Mouse (Mus musculus): ENCODE data around the gene Ghitm. TPM values are rescaled to one million over a fixed set of nuclear protein-coding genes. Genes with fewer than 3 reads are reported as not detected.

Ghitm gene
- polyA plus RNA-seq, 1 experiment from 2014 or later: 236 TPM

GRCm38 (mm10) chr14:37109975-37110374, 25.1 kb downstream of the Ghitm start:
- ATAC-seq: no peak
- no peak overlapping the region for H3K27ac ChIP-seq (ENCODE audit: low read depth, low read length)
- no peaks in the 10 kb centered on the region for H3K9me3 ChIP-seq (ENCODE audit: control insufficient read depth, low read length)
- H3K9ac ChIP-seq (ENCODE audit: low read depth, low read length): no peak overlapping the region
- no peaks in the 10 kb centered on the region for H3K27me3 ChIP-seq (replicated peaks; ENCODE audit: control insufficient read depth, insufficient read depth, low read length)
- no peaks in the 10 kb centered on the region for H3K4me1 ChIP-seq (ENCODE audit: control insufficient read depth, insufficient read depth, low read depth, low read length)
- 76% methylated on average over 9 of the region's 9 CpGs for WGBS
- no peaks in the 10 kb centered on the region for H3K36me3 ChIP-seq (ENCODE audit: control insufficient read depth, insufficient read depth, low read length)
- no peak overlapping the region for H3K4me3 ChIP-seq (ENCODE audit: low read length)
- H3K4me2 ChIP-seq (ENCODE audit: low read length): no peak overlapping the region

GRCm38 (mm10) chr14:37109460-37109859, 25.6 kb downstream of the Ghitm start:
- 87% methylated on average over 8 of the region's 8 CpGs for WGBS

GRCm38 (mm10) chr14:37105846-37106245, 29.2 kb downstream of the Ghitm start:
- Histone ChIP-seq H3K27me3 (replicated peaks; ENCODE audit: control insufficient read depth, insufficient read depth, low read length) (no peaks in the 10 kb centered on the region), H3K4me3 (ENCODE audit: low read length) (no peak overlapping the region), H3K36me3 (ENCODE audit: control insufficient read depth, insufficient read depth, low read length) (no peaks in the 10 kb centered on the region), H3K9ac (ENCODE audit: low read depth, low read length) (no peak overlapping the region), H3K4me1 (ENCODE audit: control insufficient read depth, insufficient read depth, low read depth, low read length) (no peaks in the 10 kb centered on the region), H3K4me2 (ENCODE audit: low read length) (no peak overlapping the region), H3K9me3 (ENCODE audit: control insufficient read depth, low read length) (no peaks in the 10 kb centered on the region), H3K27ac (ENCODE audit: low read depth, low read length) (no peak overlapping the region)
- ATAC-seq: peak; percentile 43; the same call in 1 of the 2 replicates
- WGBS: 34% methylated on average over 7 of the region's 7 CpGs

More at GRCm38 (mm10) chr14:37109460-37109859, 25.6 kb downstream of the Ghitm start:
- no peak for ATAC-seq
- no peak overlapping the region for H3K4me3 ChIP-seq (ENCODE audit: low read length)
- no peaks in the 10 kb centered on the region for H3K4me1 ChIP-seq (ENCODE audit: control insufficient read depth, insufficient read depth, low read depth, low read length)
- H3K36me3 ChIP-seq (ENCODE audit: control insufficient read depth, insufficient read depth, low read length): no peaks in the 10 kb centered on the region
- H3K9ac ChIP-seq (ENCODE audit: low read depth, low read length): no peak overlapping the region
- H3K27ac ChIP-seq (ENCODE audit: low read depth, low read length): no peak overlapping the region
- H3K9me3 ChIP-seq (ENCODE audit: control insufficient read depth, low read length): no peaks in the 10 kb centered on the region
- H3K27me3 ChIP-seq (replicated peaks; ENCODE audit: control insufficient read depth, insufficient read depth, low read length): no peaks in the 10 kb centered on the region
- H3K4me2 ChIP-seq (ENCODE audit: low read length): no peak overlapping the region

GRCm38 (mm10) chr14:37104747-37105146, 30.3 kb downstream of the Ghitm start:
- 65% methylated on average over 5 of the region's 5 CpGs for WGBS
- Histone ChIP-seq H3K9ac (ENCODE audit: low read depth, low read length) (no peak overlapping the region), H3K4me2 (ENCODE audit: low read length) (no peak overlapping the region), H3K4me3 (ENCODE audit: low read length) (no peak overlapping the region), H3K27me3 (replicated peaks; ENCODE audit: control insufficient read depth, insufficient read depth, low read length) (no peaks in the 10 kb centered on the region), H3K4me1 (ENCODE audit: control insufficient read depth, insufficient read depth, low read depth, low read length) (no peaks in the 10 kb centered on the region), H3K36me3 (ENCODE audit: control insufficient read depth, insufficient read depth, low read length) (no peaks in the 10 kb centered on the region), H3K9me3 (ENCODE audit: control insufficient read depth, low read length) (no peaks in the 10 kb centered on the region), H3K27ac (ENCODE audit: low read depth, low read length) (no peak overlapping the region)
- ATAC-seq: no peak

GRCm38 (mm10) chr14:37102484-37102883, 32.6 kb downstream of the Ghitm start:
- WGBS: 76% methylated on average over 3 of the region's 3 CpGs
- Histone ChIP-seq H3K4me1 (ENCODE audit: control insufficient read depth, insufficient read depth, low read depth, low read length) (peaks cover 5% of the 10 kb centered on the region), H3K4me2 (ENCODE audit: low read length) (no peak overlapping the region), H3K4me3 (ENCODE audit: low read length) (no peak overlapping the region), H3K9ac (ENCODE audit: low read depth, low read length) (no peak overlapping the region), H3K27ac (ENCODE audit: low read depth, low read length) (no peak overlapping the region), H3K27me3 (replicated peaks; ENCODE audit: control insufficient read depth, insufficient read depth, low read length) (no peaks in the 10 kb centered on the region), H3K9me3 (ENCODE audit: control insufficient read depth, low read length) (no peaks in the 10 kb centered on the region), H3K36me3 (ENCODE audit: control insufficient read depth, insufficient read depth, low read length) (no peaks in the 10 kb centered on the region)
- no peak for ATAC-seq

- no peak overlapping the region for H3K9ac ChIP-seq (ENCODE audit: low read depth, low read length)
- H3K4me2 ChIP-seq (ENCODE audit: low read length): no peak overlapping the region
- H3K4me3 ChIP-seq (ENCODE audit: low read length): no peak overlapping the region
- H3K27ac ChIP-seq (ENCODE audit: low read depth, low read length): no peak overlapping the region
- no peak for ATAC-seq
- H3K9me3 ChIP-seq (ENCODE audit: control insufficient read depth, low read length): no peaks in the 10 kb centered on the region
- H3K36me3 ChIP-seq (ENCODE audit: control insufficient read depth, insufficient read depth, low read length): no peaks in the 10 kb centered on the region
- peaks cover 5% of the 10 kb centered on the region for H3K4me1 ChIP-seq (ENCODE audit: control insufficient read depth, insufficient read depth, low read depth, low read length)
- H3K27me3 ChIP-seq (replicated peaks; ENCODE audit: control insufficient read depth, insufficient read depth, low read length): no peaks in the 10 kb centered on the region
- 78% methylated on average over 5 of the region's 5 CpGs for WGBS
These were observed 33.5 kb downstream of the Ghitm start for GRCm38 (mm10) chr14:37101531-37101930.

GRCm38 (mm10) chr14:37097956-37098530, 37.0 kb downstream of the Ghitm start, which contains the start of gene Cdhr1:
Gene Cdhr1, minus strand, starts transcription at chr14:37098347.
- Histone ChIP-seq H3K4me1 (ENCODE audit: control insufficient read depth, insufficient read depth, low read depth, low read length) (peaks cover 5% of the 10 kb centered on the region), H3K36me3 (ENCODE audit: control insufficient read depth, insufficient read depth, low read length) (no peaks in the 10 kb centered on the region), H3K4me2 (ENCODE audit: low read length) (peak within 1 kb of the TSS; percentile 92), H3K9ac (ENCODE audit: low read depth, low read length) (peak within 1 kb of the TSS; percentile 69), H3K9me3 (ENCODE audit: control insufficient read depth, low read length) (no peaks in the 10 kb centered on the region), H3K27me3 (replicated peaks; ENCODE audit: control insufficient read depth, insufficient read depth, low read length) (no peaks in the 10 kb centered on the region), H3K27ac (ENCODE audit: low read depth, low read length) (no peak within 1 kb of the TSS), H3K4me3 (ENCODE audit: low read length) (peak within 1 kb of the TSS; percentile 48)
- under 1% methylated on average over 30 of the region's 30 CpGs for WGBS
- peak; percentile 79 for ATAC-seq

GRCm38 (mm10) chr14:37095556-37095955, 39.5 kb downstream of the Ghitm start:
- Histone ChIP-seq H3K4me3 (ENCODE audit: low read length) (no peak overlapping the region), H3K4me1 (ENCODE audit: control insufficient read depth, insufficient read depth, low read depth, low read length) (peaks cover 5% of the 10 kb centered on the region), H3K9me3 (ENCODE audit: control insufficient read depth, low read length) (no peaks in the 10 kb centered on the region), H3K27ac (ENCODE audit: low read depth, low read length) (no peak overlapping the region), H3K27me3 (replicated peaks; ENCODE audit: control insufficient read depth, insufficient read depth, low read length) (no peaks in the 10 kb centered on the region), H3K36me3 (ENCODE audit: control insufficient read depth, insufficient read depth, low read length) (no peaks in the 10 kb centered on the region), H3K4me2 (ENCODE audit: low read length) (no peak overlapping the region), H3K9ac (ENCODE audit: low read depth, low read length) (no peak overlapping the region)
- ATAC-seq: no peak
- WGBS: 89% methylated on average over 4 of the region's 4 CpGs

- peak; percentile 43; the same call in 1 of the 2 replicates for ATAC-seq
- Histone ChIP-seq H3K4me1 (ENCODE audit: control insufficient read depth, insufficient read depth, low read depth, low read length) (peaks cover 5% of the 10 kb centered on the region), H3K9ac (ENCODE audit: low read depth, low read length) (no peak overlapping the region), H3K36me3 (ENCODE audit: control insufficient read depth, insufficient read depth, low read length) (no peaks in the 10 kb centered on the region), H3K4me2 (ENCODE audit: low read length) (no peak overlapping the region), H3K27me3 (replicated peaks; ENCODE audit: control insufficient read depth, insufficient read depth, low read length) (no peaks in the 10 kb centered on the region), H3K4me3 (ENCODE audit: low read length) (no peak overlapping the region), H3K27ac (ENCODE audit: low read depth, low read length) (no peak overlapping the region), H3K9me3 (ENCODE audit: control insufficient read depth, low read length) (no peaks in the 10 kb centered on the region)
- WGBS: 47% methylated on average over 6 of the region's 6 CpGs
These were observed 40.6 kb downstream of the Ghitm start for GRCm38 (mm10) chr14:37094436-37094835.

Data from hindbrain, embryonic 16.5 days (tissue).